Mouse (Mus musculus) heart, embryonic 15.5 days (tissue): ENCODE data around the gene E330009J07Rik. TPM values are rescaled to one million over a fixed set of nuclear protein-coding genes. Genes with fewer than 3 reads are reported as not detected.

Experiments
- ATAC-seq: fragments of 200-750 bp; cut with Nextera tagmentation; replicated peaks from 2 replicates; pipeline ENCODE4 v1.8.0; 2017; ENCODE audit warnings: low read depth, moderate TSS enrichment; ENCODE audit not compliant: insufficient number of reproducible peaks, insufficient read depth, low FRiP score
- H3K27ac ChIP-seq: fragments of 300-500 bp; sonication (generic); 2 replicates; pipeline ENCODE4 v1.5.1; 2015; ENCODE audit warnings: mild to moderate bottlenecking, inconsistent platforms
- H3K27me3 ChIP-seq: fragments of 300-500 bp; sonication (generic); 2 replicates; pipeline ENCODE4 v1.6.1; 2015; ENCODE audit warnings: inconsistent platforms
- H3K36me3 ChIP-seq: fragments of 300-500 bp; sonication (generic); 2 replicates; pipeline ENCODE4 v1.6.1; 2015; ENCODE audit warnings: mild to moderate bottlenecking, inconsistent platforms
- H3K4me1 ChIP-seq: fragments of 300-500 bp; sonication (generic); replicated peaks from 2 replicates; pipeline ENCODE4 v1.6.1; 2015; ENCODE audit warnings: inconsistent platforms
- H3K4me2 ChIP-seq: fragments of 300-500 bp; sonication (generic); 2 replicates; pipeline ENCODE4 v1.6.1; 2015; ENCODE audit warnings: inconsistent platforms, mild to moderate bottlenecking, moderate library complexity
- H3K4me3 ChIP-seq: fragments of 300-500 bp; sonication (generic); 2 replicates; pipeline ENCODE4 v1.5.1; 2015; ENCODE audit warnings: mild to moderate bottlenecking, inconsistent platforms
- H3K9ac ChIP-seq: fragments of 300-500 bp; sonication (generic); 2 replicates; pipeline ENCODE4 v1.6.1; 2015; ENCODE audit warnings: mild to moderate bottlenecking, inconsistent platforms
- H3K9me3 ChIP-seq: fragments of 300-500 bp; sonication (generic); replicated peaks from 2 replicates; pipeline ENCODE4 v1.6.1; 2016; ENCODE audit warnings: inconsistent platforms
- WGBS: fragments of 180-500 bp; shearing (Covaris S2); methylation state at CpG from one replicate; pipeline ENCODE4 v1.1.7; 2015; ENCODE audit warnings: mixed read lengths; 5-methylcytosine and 5-hydroxymethylcytosine counted together
- polyA plus RNA-seq: library from polyadenylated mRNA; unstranded; fragments of >200 nt; fragmentation: Nextera tagmentation; extraction: Ambion mirVana; gene quantifications from 2 replicates; pipeline ENCODE4 v1.2.1, GENCODE M21; 2015

E330009J07Rik gene
- polyA plus RNA-seq, 1 experiment from 2014 or later = 2.5 TPM

DNA sequence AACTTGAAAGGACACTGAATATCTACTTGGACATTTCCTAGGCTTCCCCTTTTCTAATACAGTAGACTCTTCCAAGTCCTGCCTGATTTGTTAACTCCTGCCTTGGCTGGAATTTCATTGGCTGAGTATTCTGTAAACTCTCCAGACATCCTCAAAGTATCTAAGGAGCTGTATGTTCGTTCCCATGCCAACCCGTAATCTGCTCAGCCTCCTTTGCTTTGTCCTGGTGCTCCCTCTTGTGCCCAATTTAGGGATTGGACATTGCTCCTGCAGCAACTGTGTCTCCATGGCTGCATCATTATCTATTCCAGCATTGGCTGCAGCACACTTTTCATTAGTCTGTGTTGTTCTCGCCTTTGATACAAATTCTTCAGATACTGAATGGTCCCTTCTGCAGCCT lies 42.7 kb downstream of the E330009J07Rik start:
- 21% methylated on average over 3 of the region's 3 CpGs for WGBS
- no peak overlapping the region for H3K9ac ChIP-seq
- ATAC-seq = peak; percentile 69; the same call in 1 of the 2 replicates
- H3K27ac ChIP-seq = no peak overlapping the region
- H3K4me1 ChIP-seq = peaks cover 5% of the 10 kb centered on the region
- H3K9me3 ChIP-seq = no peaks in the 10 kb centered on the region
- H3K27me3 ChIP-seq = no peaks in the 10 kb centered on the region
- H3K36me3 ChIP-seq = peaks cover 20% of the 10 kb centered on the region; the same call in 1 of the 2 replicates
- no peak overlapping the region for H3K4me2 ChIP-seq
- no peak overlapping the region for H3K4me3 ChIP-seq

DNA sequence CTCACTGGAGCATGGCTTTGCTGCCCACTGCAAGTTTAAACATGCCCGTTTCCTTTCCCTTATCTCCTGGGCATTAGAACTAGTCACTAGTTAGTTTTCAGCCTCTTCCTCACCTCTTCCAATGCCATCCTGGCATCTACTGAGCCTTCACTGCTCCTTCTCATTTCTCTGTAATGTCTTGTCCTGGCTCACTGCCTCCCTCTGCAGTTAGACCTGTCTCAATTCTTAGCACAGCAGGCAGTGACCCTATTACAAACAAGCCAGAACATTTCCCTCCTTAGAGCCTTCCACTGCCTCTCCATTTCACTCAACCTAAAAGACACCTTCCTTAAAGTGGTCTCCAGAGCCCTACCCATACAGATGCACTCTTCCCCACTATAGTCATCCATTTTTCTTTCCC lies 45.0 kb downstream of the E330009J07Rik start:
- no peak overlapping the region for H3K4me2 ChIP-seq
- H3K36me3 ChIP-seq = peaks cover 11% of the 10 kb centered on the region; the same call in 1 of the 2 replicates
- 77% methylated on average over 1 of the region's 1 CpGs for WGBS
- ATAC-seq = no peak
- H3K9ac ChIP-seq = no peak overlapping the region
- H3K27ac ChIP-seq = no peak overlapping the region
- H3K9me3 ChIP-seq = no peaks in the 10 kb centered on the region
- no peaks in the 10 kb centered on the region for H3K27me3 ChIP-seq
- H3K4me3 ChIP-seq = no peak overlapping the region
- H3K4me1 ChIP-seq = peaks cover 6% of the 10 kb centered on the region

GRCm38 (mm10) chr6:40388660-40389059 lies 47.3 kb downstream of the E330009J07Rik start:
- H3K4me2 ChIP-seq = 0 out of 2 replicates have a peak overlapping the region, but pooled peaks have one; percentile 8
- no peaks in the 10 kb centered on the region for H3K27me3 ChIP-seq
- WGBS = 21% methylated on average over 4 of the region's 4 CpGs
- no peak for ATAC-seq
- H3K9ac ChIP-seq = no peak overlapping the region
- H3K4me1 ChIP-seq = peaks cover 6% of the 10 kb centered on the region
- no peak overlapping the region for H3K4me3 ChIP-seq
- H3K9me3 ChIP-seq = no peaks in the 10 kb centered on the region
- peaks cover 2% of the 10 kb centered on the region; the same call in 1 of the 2 replicates for H3K36me3 ChIP-seq
- H3K27ac ChIP-seq = peak overlapping the region; percentile 20; the same call in 1 of the 2 replicates

- peaks cover 6% of the 10 kb centered on the region for H3K4me1 ChIP-seq
- no peak overlapping the region for H3K4me3 ChIP-seq
- no peak overlapping the region for H3K4me2 ChIP-seq
- 52% methylated on average over 3 of the region's 3 CpGs for WGBS
- H3K9ac ChIP-seq = no peak overlapping the region
- H3K27ac ChIP-seq = no peak overlapping the region
- no peak for ATAC-seq
- H3K27me3 ChIP-seq = no peaks in the 10 kb centered on the region
- H3K36me3 ChIP-seq = no peaks in the 10 kb centered on the region
- no peaks in the 10 kb centered on the region for H3K9me3 ChIP-seq
Observed at GRCm38 (mm10) chr6:40385682-40386081, 50.3 kb downstream of the E330009J07Rik start.

DNA sequence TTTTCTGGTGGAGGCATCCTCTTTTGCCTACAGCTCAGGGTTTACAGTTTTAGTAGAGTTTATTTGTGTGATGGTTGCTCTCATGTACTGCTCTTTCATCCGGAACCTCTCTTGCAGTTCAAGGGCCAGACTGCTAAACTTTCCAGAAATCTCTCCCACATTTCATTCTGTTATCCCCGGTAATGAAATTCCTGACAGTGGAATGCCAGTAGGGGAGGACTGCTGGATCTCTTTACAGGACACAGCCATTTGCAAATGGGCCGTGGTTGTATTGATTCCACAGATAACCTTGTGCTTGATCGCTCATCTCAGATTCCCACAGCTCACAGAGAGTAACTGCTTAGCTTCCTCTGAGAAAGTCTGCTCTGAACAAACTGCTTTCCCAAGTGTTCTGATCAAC lies 54.0 kb downstream of the E330009J07Rik start:
- Histone ChIP-seq H3K36me3 (no peaks in the 10 kb centered on the region), H3K4me2 (no peak overlapping the region), H3K9ac (no peak overlapping the region), H3K4me1 (no peaks in the 10 kb centered on the region), H3K27me3 (no peaks in the 10 kb centered on the region), H3K27ac (no peak overlapping the region), H3K9me3 (no peaks in the 10 kb centered on the region), H3K4me3 (no peak overlapping the region)
- ATAC-seq = no peak
- 72% methylated on average over 4 of the region's 4 CpGs for WGBS

- ATAC-seq = no peak
- Histone ChIP-seq H3K27ac (no peak overlapping the region), H3K27me3 (no peaks in the 10 kb centered on the region), H3K9ac (no peak overlapping the region), H3K9me3 (no peaks in the 10 kb centered on the region), H3K4me3 (no peak overlapping the region), H3K4me1 (no peaks in the 10 kb centered on the region), H3K36me3 (no peaks in the 10 kb centered on the region), H3K4me2 (no peak overlapping the region)
- 81% methylated on average over 3 of the region's 3 CpGs for WGBS
Observed at GRCm38 (mm10) chr6:40380181-40380580, 55.8 kb downstream of the E330009J07Rik start.

DNA sequence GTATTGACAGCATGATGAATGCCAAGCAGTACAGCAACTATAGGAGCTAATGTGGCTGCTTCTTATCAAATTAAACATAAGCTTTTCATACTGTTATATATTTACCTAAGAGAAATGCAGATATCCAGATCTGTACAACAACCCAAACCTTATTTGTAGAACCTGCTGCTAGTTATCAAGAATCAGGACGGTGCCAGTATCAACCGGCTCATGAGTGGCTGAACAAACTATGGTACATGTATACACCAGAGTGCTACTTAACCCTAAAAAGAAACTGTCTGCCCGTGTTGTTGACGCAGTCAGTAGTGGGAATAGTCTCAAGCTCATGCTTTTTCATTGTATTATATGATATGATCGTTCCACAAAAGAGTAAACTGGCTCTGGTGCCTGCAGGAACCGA lies 64.9 kb downstream of the E330009J07Rik start:
- Histone ChIP-seq H3K4me1 (0 out of 2 replicates have a peak, but pooled peaks cover 2% of the 10 kb centered on the region), H3K27ac (no peak overlapping the region), H3K36me3 (peaks cover 4% of the 10 kb centered on the region), H3K9me3 (no peaks in the 10 kb centered on the region), H3K4me3 (no peak overlapping the region), H3K4me2 (no peak overlapping the region), H3K27me3 (no peaks in the 10 kb centered on the region), H3K9ac (no peak overlapping the region)
- WGBS = 87% methylated on average over 6 of the region's 6 CpGs
- no peak for ATAC-seq

DNA sequence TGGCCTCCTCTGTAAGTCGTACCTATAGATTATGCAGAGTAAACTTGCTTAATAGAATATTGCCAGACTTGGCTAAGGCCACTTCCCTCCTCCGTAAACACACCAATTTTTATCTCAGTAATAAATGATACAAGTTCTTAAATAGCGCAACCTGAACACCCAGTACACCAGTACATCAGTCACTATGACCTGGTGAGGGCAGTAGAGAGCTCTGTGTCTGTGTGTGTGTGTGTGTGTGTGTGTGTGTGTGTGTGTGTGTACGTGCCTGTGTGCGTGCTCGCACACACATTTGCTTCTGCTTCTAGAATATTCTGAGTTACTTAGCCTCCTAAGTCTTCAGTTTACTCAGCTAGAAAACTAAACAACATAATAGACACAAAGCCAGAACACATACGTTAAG lies 82.6 kb downstream of the E330009J07Rik start:
- no peak overlapping the region for H3K4me2 ChIP-seq
- H3K27ac ChIP-seq = no peak overlapping the region
- 87% methylated on average over 7 of the region's 7 CpGs for WGBS
- peaks cover 20% of the 10 kb centered on the region; the same call in 1 of the 2 replicates for H3K36me3 ChIP-seq
- ATAC-seq = no peak
- no peaks in the 10 kb centered on the region for H3K9me3 ChIP-seq
- no peaks in the 10 kb centered on the region for H3K4me1 ChIP-seq
- no peak overlapping the region for H3K4me3 ChIP-seq
- H3K27me3 ChIP-seq = no peaks in the 10 kb centered on the region
- H3K9ac ChIP-seq = no peak overlapping the region

Other genes with a start within 250 kb of the E330009J07Rik start
- 38.5 and 39.9 TPM in 2 replicates for gene Agk, start 111.0 kb downstream of the E330009J07Rik start, polyA plus RNA-seq
- not detected in 2 replicates for gene Wee2, start 3.0 kb upstream of the E330009J07Rik start, polyA plus RNA-seq
- 96.0 and 98.9 TPM in 2 replicates for gene Ssbp1, start 35.2 kb upstream of the E330009J07Rik start, polyA plus RNA-seq
- gene Tas2r137, start 55.1 kb upstream of the E330009J07Rik start, polyA plus RNA-seq = not detected in 2 replicates
- gene Tas2r108, start 57.4 kb upstream of the E330009J07Rik start, polyA plus RNA-seq = not detected in 2 replicates
- gene Prss37, start 83.4 kb upstream of the E330009J07Rik start, polyA plus RNA-seq = not detected in 2 replicates
- 0.10 TPM in 1 of 2 replicates, not detected in the other for gene Olfr461, start 118.9 kb upstream of the E330009J07Rik start, polyA plus RNA-seq
- not detected in 2 replicates for gene Olfr460, start 133.4 kb upstream of the E330009J07Rik start, polyA plus RNA-seq
- 0.47 and 0.90 TPM in 2 replicates for gene Clec5a, start 149.7 kb upstream of the E330009J07Rik start, polyA plus RNA-seq
- not detected in 2 replicates for gene Tas2r138, start 177.2 kb upstream of the E330009J07Rik start, polyA plus RNA-seq
- gene Mgam, start 192.7 kb upstream of the E330009J07Rik start, polyA plus RNA-seq = 0.03 TPM in 1 of 2 replicates, not detected in the other